Mouse (Mus musculus) right cerebral cortex, postnatal 36 days (tissue): ENCODE measurements around the gene Mast4.
"Not testable (repeated sequence)": the region's sequence is repeated elsewhere in the genome, so short reads cannot be mapped to it uniquely, and the experiment has no call there.

Experiments used
- DNase-seq, 2 experiments: peaks; one replicate each; pipeline ENCODE4 v3.0.0; 2022; ENCODE audit warnings: low spot score in 2 of 2, mixed read lengths in 1 of 2

Gene Mast4

GRCm38 (mm10) chr13:103334392-103334686 is at the start of gene Mast4:
Gene Mast4, minus strand, starts transcription at chr13:103334497.
- peak; percentile 82 to 84 for DNase-seq

GRCm38 (mm10) chr13:103374495-103374894 is 40.2 kb upstream of the Mast4 start:
- no peak for DNase-seq

- peak; percentile 40 to 65 for DNase-seq
Measured at GRCm38 (mm10) chr13:103369194-103369593, 34.9 kb upstream of the Mast4 start.

GRCm38 (mm10) chr13:103363181-103363580 is 28.9 kb upstream of the Mast4 start:
- DNase-seq: no peak

- DNase-seq: not testable (repeated sequence)
Measured at GRCm38 (mm10) chr13:103357415-103357814, 23.1 kb upstream of the Mast4 start.

- not testable (repeated sequence) for DNase-seq
Measured at GRCm38 (mm10) chr13:103356909-103357308, 22.6 kb upstream of the Mast4 start.

- no peak for DNase-seq
Measured at GRCm38 (mm10) chr13:103354737-103355136, 20.4 kb upstream of the Mast4 start.

GRCm38 (mm10) chr13:103344749-103345148 is 10.5 kb upstream of the Mast4 start:
- DNase-seq: no peak

- no peak for DNase-seq
Measured at GRCm38 (mm10) chr13:103344006-103344720, 9.9 kb upstream of the Mast4 start.

GRCm38 (mm10) chr13:103341031-103341430 is 6.7 kb upstream of the Mast4 start:
- DNase-seq: peak in 1 of 2 experiments; percentile 50

- DNase-seq: no peak
Measured at GRCm38 (mm10) chr13:103338616-103339015, 4.3 kb upstream of the Mast4 start.

GRCm38 (mm10) chr13:103336237-103336636 is 1.9 kb upstream of the Mast4 start:
- no peak for DNase-seq

GRCm38 (mm10) chr13:103334723-103335458 is 594 bp upstream of the Mast4 start:
- no peak for DNase-seq

GRCm38 (mm10) chr13:103333601-103334391 is 501 bp downstream of the Mast4 start:
- DNase-seq: peak in 1 of 2 experiments; percentile 23

- DNase-seq: no peak
Measured at GRCm38 (mm10) chr13:103333153-103333552, 1.1 kb downstream of the Mast4 start.

- DNase-seq: no peak
Measured at GRCm38 (mm10) chr13:103332731-103333130, 1.6 kb downstream of the Mast4 start.

GRCm38 (mm10) chr13:103331096-103331495 is 3.2 kb downstream of the Mast4 start:
- no peak for DNase-seq

- DNase-seq: no peak
Measured at GRCm38 (mm10) chr13:103328299-103328698, 6.0 kb downstream of the Mast4 start.

GRCm38 (mm10) chr13:103327843-103328242 is 6.5 kb downstream of the Mast4 start:
- no peak for DNase-seq

GRCm38 (mm10) chr13:103326186-103326585 is 8.1 kb downstream of the Mast4 start:
- no peak for DNase-seq

- no peak for DNase-seq
Measured at GRCm38 (mm10) chr13:103319881-103320280, 14.4 kb downstream of the Mast4 start.

- DNase-seq: no peak
Measured at GRCm38 (mm10) chr13:103319317-103319716, 15.0 kb downstream of the Mast4 start.
